Mouse (Mus musculus) c-Kit-negative CD71-positive TER-119-positive erythroid progenitor cells, embryonic 14.5 days (primary cell): ENCODE results near the gene Pask.

Source experiments
- DNase-seq: peaks from one replicate; pipeline ENCODE4 v3.0.0-alpha.2; 2013; ENCODE audit warnings: low read depth, low spot score

The Pask gene

GRCm38 (mm10) chr1:93289678-93290214, 53.5 kb downstream of the Pask start:
- DNase-seq = no peak

DNA sequence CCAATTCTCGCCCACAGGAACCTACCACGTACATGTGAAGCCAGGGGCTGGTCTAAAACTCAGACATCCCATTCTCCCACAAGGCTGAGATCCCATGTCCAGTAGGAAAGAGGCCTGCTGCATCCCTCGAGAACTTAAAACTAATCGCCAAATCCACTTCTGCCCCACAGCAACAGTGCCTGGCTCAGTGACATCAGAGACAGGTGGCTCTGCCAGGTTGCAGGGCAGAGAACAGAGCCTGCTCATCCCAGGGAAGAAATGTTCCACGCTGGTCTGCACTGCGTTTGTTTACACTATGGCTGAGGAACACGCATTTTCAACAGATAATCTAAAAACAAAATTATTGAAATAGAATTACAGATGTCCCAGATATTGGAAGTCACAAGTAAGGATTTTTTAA, 66.2 kb downstream of the Pask start:
- DNase-seq = no peak

DNA sequence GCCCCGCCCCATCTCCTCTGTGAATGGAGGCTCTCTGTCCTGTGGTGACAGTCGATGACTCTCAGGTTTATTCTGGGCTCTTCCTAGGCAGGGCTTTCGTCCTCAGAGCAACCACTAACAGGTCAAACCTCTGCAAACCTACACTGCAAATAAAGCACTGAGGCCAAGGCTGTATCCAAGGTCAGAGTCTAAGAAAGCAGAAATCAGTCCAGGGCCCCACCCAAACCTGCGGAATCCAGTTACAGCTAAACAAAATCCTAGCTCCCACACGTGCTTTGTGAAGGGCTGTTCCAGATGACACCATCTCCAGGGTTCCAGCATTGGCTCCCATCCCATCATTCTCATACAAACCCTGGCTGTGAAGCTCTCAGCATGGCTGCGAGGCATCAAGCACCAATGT, 67.7 kb downstream of the Pask start:
- no peak for DNase-seq

DNA sequence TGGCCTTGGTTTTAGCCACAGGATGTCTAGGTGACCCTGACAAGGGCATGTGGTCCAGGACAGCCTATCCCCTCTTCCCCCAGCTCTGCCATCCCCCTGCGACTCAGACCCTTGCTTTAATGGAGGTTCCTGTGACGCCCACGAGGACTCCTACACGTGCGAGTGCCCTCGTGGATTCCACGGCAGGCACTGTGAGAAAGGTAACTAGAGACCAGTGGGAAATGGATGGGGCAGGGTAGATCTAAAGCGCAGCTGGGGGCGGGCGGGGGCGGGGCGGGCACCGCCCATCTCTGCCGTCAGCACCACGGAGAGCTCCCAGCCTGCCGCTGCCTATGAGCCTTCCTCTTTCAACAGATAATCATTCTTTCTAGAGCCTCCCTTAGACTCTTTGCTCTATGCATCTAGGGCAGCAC, 70.9 kb downstream of the Pask start:
- no peak for DNase-seq

DNA sequence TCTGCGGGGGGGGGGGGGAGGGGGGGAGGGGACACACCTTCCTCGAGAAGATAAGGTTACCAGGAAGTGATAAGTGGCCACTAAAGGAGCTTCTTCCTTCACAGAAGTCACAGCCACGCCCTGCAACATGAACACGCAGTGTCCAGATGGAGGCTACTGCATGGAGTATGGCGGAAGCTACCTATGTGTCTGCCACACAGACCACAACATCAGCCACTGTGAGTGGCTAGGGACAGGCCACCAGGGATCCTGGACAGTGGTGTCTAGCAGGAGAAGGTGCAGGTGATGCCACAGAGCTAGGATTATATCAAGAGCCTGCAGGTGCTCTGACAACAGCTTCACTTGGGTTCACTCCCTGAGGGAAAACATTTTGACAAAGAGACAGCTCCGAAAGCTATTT, 71.5 kb downstream of the Pask start:
- no peak for DNase-seq

DNA sequence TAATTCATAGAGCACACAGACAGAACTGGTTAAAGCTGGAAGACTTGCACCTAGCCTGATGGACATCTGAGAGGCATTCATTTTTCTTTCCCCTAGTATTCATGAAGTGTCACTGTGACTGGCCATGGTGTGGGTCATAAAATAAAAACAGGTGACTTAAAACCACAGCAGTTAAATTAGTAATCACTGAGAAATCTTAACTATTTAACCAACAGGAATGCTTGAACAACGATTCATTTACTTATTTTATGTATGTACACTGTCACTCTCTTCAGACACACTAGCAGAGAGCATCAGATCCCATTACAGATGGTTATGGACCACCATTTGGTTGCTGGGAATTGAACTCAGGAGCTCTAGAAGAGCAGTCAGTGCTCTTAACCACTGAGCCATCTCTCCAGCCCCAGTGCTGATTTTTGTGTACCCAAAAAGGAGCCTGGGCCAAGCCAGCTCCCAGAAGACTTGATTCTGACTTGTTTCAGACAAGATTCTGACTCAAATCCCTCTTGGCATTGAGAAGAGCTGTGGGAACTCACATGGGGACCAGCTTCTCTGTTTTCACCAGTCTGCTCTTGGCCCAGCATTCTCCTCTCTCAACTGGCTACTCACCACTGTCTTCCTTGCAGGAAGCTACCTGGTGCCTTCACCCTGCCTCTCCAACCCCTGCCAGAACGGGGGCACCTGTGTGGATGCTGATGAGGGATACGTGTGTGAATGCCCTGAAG, 72.6 kb downstream of the Pask start:
- no peak for DNase-seq

GRCm38 (mm10) chr1:93268246-93268645, 75.0 kb downstream of the Pask start:
- no peak for DNase-seq

DNA sequence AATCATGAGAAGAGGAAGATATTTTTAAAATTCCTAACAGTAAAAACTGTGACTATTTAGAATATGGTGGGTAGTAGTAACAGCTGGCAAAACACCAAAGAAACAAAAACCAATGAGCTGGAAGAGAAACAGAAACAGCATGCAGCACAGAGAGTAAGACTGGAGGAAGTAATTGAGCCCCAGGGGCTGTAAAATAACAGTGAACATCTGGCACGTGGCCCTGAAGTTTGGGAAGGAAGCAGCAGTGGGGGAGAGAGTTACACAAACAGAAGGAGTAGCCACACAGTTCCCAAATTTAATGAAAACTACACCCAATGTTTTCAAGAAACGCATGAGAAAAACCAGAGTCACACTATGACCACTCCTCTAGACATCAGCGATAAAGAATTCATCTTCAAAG, 76.1 kb downstream of the Pask start:
- DNase-seq = no peak
